In the genomic region with DNA sequence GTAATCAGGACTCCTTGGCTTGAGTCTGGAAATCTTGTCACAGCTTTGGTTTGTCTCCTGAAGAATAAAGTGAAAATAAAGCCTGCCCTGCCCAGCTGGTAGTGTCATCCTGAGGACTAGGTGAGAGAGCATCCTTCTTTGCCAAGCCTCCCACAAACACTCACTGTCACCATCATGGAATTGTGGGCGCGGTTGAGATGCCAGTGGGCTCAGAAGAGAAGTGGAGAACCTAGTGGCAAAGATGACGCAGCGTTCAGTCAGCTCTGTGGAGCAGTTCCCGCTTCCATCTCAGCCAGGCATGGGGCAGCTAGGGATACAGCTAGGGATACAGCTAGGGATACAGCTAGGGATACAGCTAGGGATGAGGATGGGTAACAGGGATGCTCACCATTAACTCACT, we compare ENCODE assay signal across 29 mouse cellular contexts. TPM values are rescaled to one million over a fixed set of nuclear protein-coding genes. Genes with fewer than 3 reads are reported as not detected.
DNase-seq lines count a peak whose midpoint lies in the region.
"Had no signal": no experiment of that assay in that cellular context is flagged by ENCODE, and none has a peak within 500 bp of the region (broad histone marks: within the 10 kb centered on the region; RNA-seq: fewer than 3 reads in every experiment).

No protein-coding gene starts in this region.

- peak; percentile 11 to 63 for DNase-seq in frontal cortex, adult 2 months (ENCODE audit: extremely low spot score in 1 of 2, low spot score in 1 of 2)
- no peak for DNase-seq in frontal cortex, postnatal 10 days (ENCODE audit: low spot score in 2 of 2)
- peak; percentile 6 for DNase-seq in lung, postnatal 10 days
- DNase-seq in lung, adult 18-20 months: no peak
- peak; percentile 32 for DNase-seq in brain, adult 2 months (ENCODE audit: low read depth, low spot score)
- DNase-seq in right cerebral cortex, postnatal 25 days: peak; percentile 26
- DNase-seq in thymus, postnatal 36 days: no peak
- DNase-seq: adrenal gland, postnatal 10 days; cerebellum, adult 11 months; cerebellum, postnatal 10 days; gastrocnemius, postnatal 36 days; heart, adult 18-20 months; kidney, adult 9 months; kidney, postnatal 14 days; liver, embryonic 13.5 days; lung, embryonic 14.5 days; thymus, adult 2 months; thymus, postnatal 4 days had no signal

RNA-seq across cellular contexts. Expression of a gene that starts 21.4 kb away (rescaled TPM):
- polyA plus RNA-seq in frontal cortex, adult 2 months (2012; rRNA removed): 14.4 and 15.9 TPM in 2 replicates

RNA-seq across cellular contexts. Expression of a gene that starts 42.3 kb away (rescaled TPM):
- 0.88 and 1.1 TPM in 2 replicates for polyA plus RNA-seq in frontal cortex, adult 2 months (2012; rRNA removed)
- polyA plus RNA-seq: forebrain, embryonic 10.5 days; hindbrain, embryonic 14.5 days; liver, embryonic 13.5 days; midbrain, embryonic 10.5 days had no signal

RNA-seq across cellular contexts. Expression of a gene that starts 42.7 kb away (rescaled TPM):
- 0.23 TPM in 1 of 2 replicates, not detected in the other for polyA plus RNA-seq in frontal cortex, adult 2 months (2012; rRNA removed)
- polyA plus RNA-seq: embryonic facial prominence, embryonic 13.5 days; forebrain, embryonic 10.5 days; heart, embryonic 11.5 days; liver, embryonic 13.5 days; lung, embryonic 14.5 days; midbrain, embryonic 10.5 days; myocyte; neural tube, embryonic 12.5 days; Patski had no signal

RNA-seq across cellular contexts. Expression of a gene that starts 57.5 kb away (rescaled TPM):
- polyA plus RNA-seq in frontal cortex, adult 2 months (2012; rRNA removed): 0.15 TPM in 1 of 2 replicates, not detected in the other
- polyA plus RNA-seq: forebrain, embryonic 10.5 days; forebrain, embryonic 15.5 days; heart, embryonic 11.5 days; heart, postnatal 0 days; intestine, postnatal 0 days; liver, embryonic 13.5 days; lung, embryonic 14.5 days; midbrain, embryonic 10.5 days; neural tube, embryonic 12.5 days had no signal

RNA-seq across cellular contexts. Expression of a gene that starts 59.5 kb away (rescaled TPM):
- polyA plus RNA-seq in frontal cortex, adult 2 months (2012; rRNA removed): 0.04 TPM in 1 of 2 replicates, not detected in the other
- polyA plus RNA-seq: forebrain, embryonic 10.5 days; heart, embryonic 11.5 days; heart, postnatal 0 days; intestine, postnatal 0 days; liver, embryonic 13.5 days; lung, embryonic 14.5 days had no signal

Comparison
In these comparisons a context has a peak if more than half of its experiments do, and no peak if none do; other contexts are left out.
1. DNase-seq: peak in frontal cortex, adult 2 months (2 of 2), lung, postnatal 10 days (single experiment), brain, adult 2 months (single experiment) and right cerebral cortex, postnatal 25 days (single experiment); none in frontal cortex, postnatal 10 days (0 of 2), lung, adult 18-20 months (0 of 2) and thymus, postnatal 36 days (0 of 2).